Mouse (Mus musculus): Measurements from ENCODE around the gene Slc35g3. TPM values are rescaled to one million over a fixed set of nuclear protein-coding genes. Genes with fewer than 3 reads are reported as not detected.
A peak's percentile ranks its signal among the peaks of the same experiment; 100 is the strongest.
"Not testable (repeated sequence)": the region's sequence is repeated elsewhere in the genome, so short reads cannot be mapped to it uniquely, and the experiment has no call there.

The Slc35g3 gene
- total RNA-seq, 1 experiment from 2014 or later: not detected

- peak; percentile 69 for ATAC-seq (replicated peaks; ENCODE audit: low read depth, poor library complexity, severe bottlenecking)
These were observed 3.2 kb downstream of the Slc35g3 start, which contains the start of gene Polr2a for GRCm38 (mm10) chr11:69758478-69758970. Polr2a (minus strand) TSS chr11:69758637.

GRCm38 (mm10) chr11:69758090-69758456 is 3.7 kb downstream of the Slc35g3 start:
- ATAC-seq (replicated peaks; ENCODE audit: low read depth, poor library complexity, severe bottlenecking): peak; percentile 51

- peak; percentile 2; the same call in 1 of the 2 replicates for ATAC-seq (replicated peaks; ENCODE audit: low read depth, poor library complexity, severe bottlenecking)
These were observed 4.3 kb downstream of the Slc35g3 start for GRCm38 (mm10) chr11:69757303-69758089.

GRCm38 (mm10) chr11:69754701-69755100 is 7.1 kb downstream of the Slc35g3 start:
- no peak for ATAC-seq (replicated peaks; ENCODE audit: low read depth, poor library complexity, severe bottlenecking)

- no peak for ATAC-seq (replicated peaks; ENCODE audit: low read depth, poor library complexity, severe bottlenecking)
These were observed 7.5 kb downstream of the Slc35g3 start for GRCm38 (mm10) chr11:69754233-69754632.

GRCm38 (mm10) chr11:69752686-69753085 is 9.1 kb downstream of the Slc35g3 start:
- ATAC-seq (replicated peaks; ENCODE audit: low read depth, poor library complexity, severe bottlenecking): no peak

GRCm38 (mm10) chr11:69751635-69752034 is 10.1 kb downstream of the Slc35g3 start:
- 0 out of 2 replicates have a peak, but pooled peaks have one; percentile 32 for ATAC-seq (replicated peaks; ENCODE audit: low read depth, poor library complexity, severe bottlenecking)

- ATAC-seq (replicated peaks; ENCODE audit: low read depth, poor library complexity, severe bottlenecking): not testable (repeated sequence)
These were observed 30.4 kb downstream of the Slc35g3 start for GRCm38 (mm10) chr11:69731408-69731807.

- peak; percentile 69 for ATAC-seq (replicated peaks; ENCODE audit: low read depth, poor library complexity, severe bottlenecking)
These were observed 32.7 kb downstream of the Slc35g3 start for GRCm38 (mm10) chr11:69729063-69729462.

GRCm38 (mm10) chr11:69725951-69726350 is 35.8 kb downstream of the Slc35g3 start:
- no peak for ATAC-seq (replicated peaks; ENCODE audit: low read depth, poor library complexity, severe bottlenecking)

GRCm38 (mm10) chr11:69723074-69723473 is 38.7 kb downstream of the Slc35g3 start:
- ATAC-seq (replicated peaks; ENCODE audit: low read depth, poor library complexity, severe bottlenecking): no peak

GRCm38 (mm10) chr11:69720852-69721251 is 40.9 kb downstream of the Slc35g3 start:
- no peak for ATAC-seq (replicated peaks; ENCODE audit: low read depth, poor library complexity, severe bottlenecking)

- no peak for ATAC-seq (replicated peaks; ENCODE audit: low read depth, poor library complexity, severe bottlenecking)
These were observed 42.3 kb downstream of the Slc35g3 start for GRCm38 (mm10) chr11:69719423-69719822.

GRCm38 (mm10) chr11:69718661-69719060 is 43.1 kb downstream of the Slc35g3 start:
- ATAC-seq (replicated peaks; ENCODE audit: low read depth, poor library complexity, severe bottlenecking): no peak

GRCm38 (mm10) chr11:69716953-69717352 is 44.8 kb downstream of the Slc35g3 start:
- no peak for ATAC-seq (replicated peaks; ENCODE audit: low read depth, poor library complexity, severe bottlenecking)

- no peak for ATAC-seq (replicated peaks; ENCODE audit: low read depth, poor library complexity, severe bottlenecking)
These were observed 45.8 kb downstream of the Slc35g3 start for GRCm38 (mm10) chr11:69715929-69716328.

- ATAC-seq (replicated peaks; ENCODE audit: low read depth, poor library complexity, severe bottlenecking): no peak
These were observed 46.3 kb downstream of the Slc35g3 start for GRCm38 (mm10) chr11:69715482-69715881.

GRCm38 (mm10) chr11:69714636-69715329 is 47.0 kb downstream of the Slc35g3 start:
- ATAC-seq (replicated peaks; ENCODE audit: low read depth, poor library complexity, severe bottlenecking): no peak

- ATAC-seq (replicated peaks; ENCODE audit: low read depth, poor library complexity, severe bottlenecking): no peak
These were observed 48.7 kb downstream of the Slc35g3 start for GRCm38 (mm10) chr11:69712954-69713672.

- ATAC-seq (replicated peaks; ENCODE audit: low read depth, poor library complexity, severe bottlenecking): no peak
These were observed 50.7 kb downstream of the Slc35g3 start for GRCm38 (mm10) chr11:69711082-69711481.

Measured in common myeloid progenitor, adult 5-6 weeks (primary cell).